Mouse (Mus musculus) small intestine, adult 2 months (tissue): Measurements from ENCODE around the gene F13a1. TPM values are rescaled to one million over a fixed set of nuclear protein-coding genes. Genes with fewer than 3 reads are reported as not detected.

Source experiments
- H3K27ac ChIP-seq: fragments of 200-500 bp; 2 replicates; pipeline ENCODE4 v1.5.1; 2012; ENCODE audit warnings: low read depth, low read length, control low read depth, inconsistent platforms; ENCODE audit not compliant: insufficient read depth
- H3K27me3 ChIP-seq: fragments of 200-500 bp; 2 replicates; pipeline ENCODE4 v1.6.1; 2012; ENCODE audit warnings: mild to moderate bottlenecking, moderate library complexity, low read length, inconsistent platforms; ENCODE audit not compliant: control insufficient read depth, insufficient read depth
- H3K36me3 ChIP-seq: fragments of 200-500 bp; 2 replicates; pipeline ENCODE4 v1.6.1; 2012; ENCODE audit warnings: mild to moderate bottlenecking, low read length, control low read depth, inconsistent platforms; ENCODE audit not compliant: control insufficient read depth, insufficient read depth
- H3K4me1 ChIP-seq: fragments of 200-500 bp; 2 replicates; pipeline ENCODE4 v1.6.1; 2012; ENCODE audit warnings: low read length, inconsistent platforms, mixed read lengths; ENCODE audit not compliant: control insufficient read depth, insufficient read depth, insufficient read length
- H3K4me3 ChIP-seq: fragments of 200-500 bp; 2 replicates; pipeline ENCODE4 v1.5.1; 2012; ENCODE audit warnings: low read depth, mild to moderate bottlenecking, control low read depth, inconsistent platforms, low read length, moderate library complexity
- CTCF ChIP-seq: fragments of 200-500 bp; IDR thresholded peaks from 2 replicates; pipeline ENCODE4 v1.5.1; 2012; ENCODE audit warnings: low read depth, mild to moderate bottlenecking, control low read depth, inconsistent platforms, low read length, moderate library complexity, mixed read lengths; ENCODE audit not compliant: insufficient replicate concordance, insufficient read length; ENCODE audit errors: extremely low read depth
- POLR2A ChIP-seq: fragments of 200-500 bp; IDR thresholded peaks from 2 replicates; pipeline ENCODE4 v1.6.1; 2012; ENCODE audit warnings: low read depth, mild to moderate bottlenecking, control low read depth, inconsistent platforms, low read length, moderate library complexity
- WGBS: fragments of 180-500 bp; shearing (Covaris S2); methylation state at CpG from one replicate; pipeline ENCODE4 v1.1.7; 2018; 5-methylcytosine and 5-hydroxymethylcytosine counted together
- polyA plus RNA-seq: library from polyadenylated mRNA; depleted of rRNA; stranded (reverse); fragments of >200 nt; gene quantifications from 2 replicates; pipeline ENCODE4 v1.2.3, GENCODE M21; 2012

Gene F13a1
- polyA plus RNA-seq, 1 experiment = 0.06 TPM

GRCm38 (mm10) chr13:37010771-37011170 is 39.3 kb downstream of the F13a1 start:
- TF ChIP-seq POLR2A (no peak), CTCF (no peak)
- 72% methylated on average over 5 of the region's 5 CpGs for WGBS
- Histone ChIP-seq H3K4me3 (no peak overlapping the region), H3K27me3 (no peaks in the 10 kb centered on the region), H3K27ac (no peak overlapping the region), H3K36me3 (no peaks in the 10 kb centered on the region), H3K4me1 (no peaks in the 10 kb centered on the region)

GRCm38 (mm10) chr13:37006224-37006623 is 43.8 kb downstream of the F13a1 start:
- no peaks in the 10 kb centered on the region for H3K36me3 ChIP-seq
- no peaks in the 10 kb centered on the region for H3K4me1 ChIP-seq
- H3K27ac ChIP-seq = no peak overlapping the region
- no peak overlapping the region for H3K4me3 ChIP-seq
- TF ChIP-seq CTCF (no peak), POLR2A (no peak)
- no peaks in the 10 kb centered on the region for H3K27me3 ChIP-seq

- TF ChIP-seq CTCF = no peak
- TF ChIP-seq POLR2A = no peak
- no peaks in the 10 kb centered on the region for H3K36me3 ChIP-seq
- H3K4me1 ChIP-seq = no peaks in the 10 kb centered on the region
- 79% methylated on average over 6 of the region's 6 CpGs for WGBS
- no peak overlapping the region for H3K4me3 ChIP-seq
- H3K27me3 ChIP-seq = no peaks in the 10 kb centered on the region
- H3K27ac ChIP-seq = no peak overlapping the region
Measured at GRCm38 (mm10) chr13:36999210-36999705, 50.8 kb downstream of the F13a1 start.

- 86% methylated on average over 5 of the region's 5 CpGs for WGBS
- no peaks in the 10 kb centered on the region for H3K4me1 ChIP-seq
- H3K27me3 ChIP-seq = no peaks in the 10 kb centered on the region
- TF ChIP-seq CTCF (no peak), POLR2A (no peak)
- no peaks in the 10 kb centered on the region for H3K36me3 ChIP-seq
- H3K27ac ChIP-seq = no peak overlapping the region
- H3K4me3 ChIP-seq = no peak overlapping the region
Measured at GRCm38 (mm10) chr13:36993593-36993992, 56.5 kb downstream of the F13a1 start.

- TF ChIP-seq POLR2A = no peak
- no peak for TF ChIP-seq CTCF
- no peaks in the 10 kb centered on the region for H3K36me3 ChIP-seq
- 39% methylated on average over 4 of the region's 4 CpGs for WGBS
- H3K27ac ChIP-seq = no peak overlapping the region
- no peaks in the 10 kb centered on the region for H3K4me1 ChIP-seq
- H3K27me3 ChIP-seq = no peaks in the 10 kb centered on the region
- H3K4me3 ChIP-seq = no peak overlapping the region
Measured at GRCm38 (mm10) chr13:36988392-36988791, 61.7 kb downstream of the F13a1 start.

- Histone ChIP-seq H3K4me1 (no peaks in the 10 kb centered on the region), H3K4me3 (no peak overlapping the region), H3K36me3 (no peaks in the 10 kb centered on the region), H3K27me3 (no peaks in the 10 kb centered on the region), H3K27ac (no peak overlapping the region)
- WGBS = 74% methylated on average over 2 of the region's 2 CpGs
- TF ChIP-seq POLR2A = no peak
- TF ChIP-seq CTCF = no peak
Measured at GRCm38 (mm10) chr13:36973016-36973415, 77.0 kb downstream of the F13a1 start.

GRCm38 (mm10) chr13:36972226-36972625 is 77.8 kb downstream of the F13a1 start:
- H3K4me3 ChIP-seq = no peak overlapping the region
- no peak overlapping the region for H3K27ac ChIP-seq
- H3K4me1 ChIP-seq = no peaks in the 10 kb centered on the region
- no peak for TF ChIP-seq POLR2A
- TF ChIP-seq CTCF = no peak
- H3K27me3 ChIP-seq = no peaks in the 10 kb centered on the region
- 86% methylated on average over 3 of the region's 3 CpGs for WGBS
- no peaks in the 10 kb centered on the region for H3K36me3 ChIP-seq

GRCm38 (mm10) chr13:36962926-36963325 is 87.1 kb downstream of the F13a1 start:
- H3K4me3 ChIP-seq = no peak overlapping the region
- H3K36me3 ChIP-seq = no peaks in the 10 kb centered on the region
- H3K4me1 ChIP-seq = no peaks in the 10 kb centered on the region
- H3K27ac ChIP-seq = no peak overlapping the region
- H3K27me3 ChIP-seq = no peaks in the 10 kb centered on the region
- TF ChIP-seq POLR2A (no peak), CTCF (no peak)
